Mouse (Mus musculus): ENCODE data around the gene Maml1. TPM values are rescaled to one million over a fixed set of nuclear protein-coding genes. Genes with fewer than 3 reads are reported as not detected.

Maml1 gene
- polyA plus RNA-seq (2012; rRNA removed) = 8.6 and 9.2 TPM in 2 replicates

DNA sequence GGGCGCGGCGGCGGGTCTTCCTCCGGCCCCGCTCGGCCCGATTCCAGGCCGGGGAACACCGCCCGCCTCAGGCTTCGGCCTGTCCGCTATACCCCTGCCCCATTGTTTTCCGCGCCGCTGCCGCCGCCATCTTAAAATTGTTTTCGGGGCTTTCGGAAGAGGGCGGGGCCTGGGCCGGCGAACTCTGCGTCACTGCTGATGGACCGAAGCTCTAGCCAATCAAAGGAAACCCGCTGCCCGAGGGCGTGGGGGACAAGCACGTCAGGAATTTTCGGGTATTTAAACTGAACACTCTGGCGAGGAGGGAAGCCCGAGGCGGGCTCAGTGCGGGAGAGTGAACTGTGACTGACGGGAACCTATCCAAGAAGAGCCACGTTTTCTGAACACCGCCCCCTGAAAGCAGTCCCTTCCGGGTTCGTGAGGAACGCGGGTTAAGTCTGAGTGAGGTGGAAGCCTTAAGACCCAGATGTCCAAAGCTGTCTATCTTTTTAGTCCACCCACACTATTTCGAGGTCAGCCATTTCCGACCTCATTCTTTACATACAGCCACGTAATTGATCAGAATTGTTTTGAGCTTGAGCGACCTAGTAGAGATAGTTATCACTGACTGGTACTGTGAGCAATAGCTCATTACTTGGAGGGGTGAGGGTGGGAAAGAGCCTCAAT, at the start of gene Maml1:
Maml1 (minus strand) TSS at position 122 of the 666 bp plus-strand sequence.
- Histone ChIP-seq H3K27ac (ENCODE audit: insufficient read depth, low read length) (peak within 1 kb of the TSS; percentile 89), H3K4me3 (replicated peaks; ENCODE audit: insufficient read depth, low read depth, low read length) (peak within 1 kb of the TSS; percentile 85), H3K4me1 (ENCODE audit: control insufficient read depth, insufficient read depth, low read length) (peaks cover 10% of the 10 kb centered on the region; the same call in 1 of the 2 replicates), H3K27me3 (ENCODE audit: control insufficient read depth, insufficient read depth, low read length) (no peaks in the 10 kb centered on the region)
- no peak for TF ChIP-seq CTCF (IDR thresholded peaks at IDR 0.05; ENCODE audit: borderline replicate concordance, insufficient read depth, low read depth, low read length)
- peak; percentile 80; the same call in 1 of the 2 replicates for TF ChIP-seq POLR2A (IDR thresholded peaks at IDR 0.05; ENCODE audit: borderline replicate concordance, insufficient read depth, low read length)
- DNase-seq = peak; percentile 98 to 99
- under 1% methylated on average over 45 of the region's 45 CpGs for WGBS

DNA sequence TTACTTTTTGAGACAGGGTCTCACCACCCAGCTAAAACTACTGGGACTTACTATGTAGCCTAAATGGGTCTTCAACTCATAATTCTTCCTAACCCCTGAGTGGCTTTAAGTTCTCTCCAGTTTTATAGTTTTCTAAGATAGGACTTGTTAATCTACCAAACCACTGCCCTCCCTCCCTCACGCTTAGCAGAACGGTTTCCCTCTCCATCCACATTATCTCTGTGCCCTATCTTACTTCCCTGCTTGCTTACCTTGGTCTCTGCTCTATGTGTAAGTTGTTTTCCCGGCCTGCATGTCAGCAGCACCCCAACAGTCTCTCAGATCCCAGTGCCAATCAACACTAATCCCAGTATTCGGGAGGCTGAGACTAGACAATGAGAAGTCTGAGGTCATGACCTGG, 44.8 kb upstream of the Maml1 start:
- Histone ChIP-seq H3K4me3 (replicated peaks; ENCODE audit: insufficient read depth, low read depth, low read length) (no peak overlapping the region), H3K27me3 (ENCODE audit: control insufficient read depth, insufficient read depth, low read length) (no peaks in the 10 kb centered on the region), H3K27ac (ENCODE audit: insufficient read depth, low read length) (no peak overlapping the region), H3K4me1 (ENCODE audit: control insufficient read depth, insufficient read depth, low read length) (no peaks in the 10 kb centered on the region)
- no peak for DNase-seq
- 71% methylated on average over 4 of the region's 4 CpGs for WGBS
- TF ChIP-seq POLR2A (IDR thresholded peaks at IDR 0.05; ENCODE audit: borderline replicate concordance, insufficient read depth, low read length) = no peak
- TF ChIP-seq CTCF (IDR thresholded peaks at IDR 0.05; ENCODE audit: borderline replicate concordance, insufficient read depth, low read depth, low read length) = no peak

GRCm38 (mm10) chr11:50336126-50336525, 44.0 kb upstream of the Maml1 start:
- H3K4me1 ChIP-seq (ENCODE audit: control insufficient read depth, insufficient read depth, low read length) = no peaks in the 10 kb centered on the region
- no peak for DNase-seq
- no peak overlapping the region for H3K4me3 ChIP-seq (replicated peaks; ENCODE audit: insufficient read depth, low read depth, low read length)
- H3K27me3 ChIP-seq (ENCODE audit: control insufficient read depth, insufficient read depth, low read length) = no peaks in the 10 kb centered on the region
- WGBS = 36% methylated on average over 1 of the region's 1 CpGs
- TF ChIP-seq CTCF (IDR thresholded peaks at IDR 0.05; ENCODE audit: borderline replicate concordance, insufficient read depth, low read depth, low read length) (no peak), POLR2A (IDR thresholded peaks at IDR 0.05; ENCODE audit: borderline replicate concordance, insufficient read depth, low read length) (no peak)
- no peak overlapping the region for H3K27ac ChIP-seq (ENCODE audit: insufficient read depth, low read length)

DNA sequence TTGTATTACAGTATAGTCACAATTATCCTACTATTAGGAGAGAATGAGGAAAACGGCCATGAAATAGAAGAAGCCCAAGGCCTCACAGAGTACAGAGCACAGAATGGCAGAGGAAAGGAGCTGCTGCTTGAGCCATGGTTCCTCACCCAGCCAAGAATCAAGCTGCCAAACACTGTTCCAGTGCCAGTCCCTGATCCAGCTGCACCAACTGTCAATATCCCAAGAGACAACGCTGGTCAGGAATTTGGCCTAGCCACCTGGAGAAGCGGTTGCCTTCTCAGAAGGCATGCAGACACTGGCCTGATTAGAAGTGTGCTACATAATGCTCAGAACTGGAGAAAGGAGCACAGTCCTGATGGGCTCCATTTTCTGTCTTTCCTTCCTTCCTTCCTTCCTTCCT, 41.1 kb upstream of the Maml1 start:
- Histone ChIP-seq H3K27ac (ENCODE audit: insufficient read depth, low read length) (no peak overlapping the region), H3K27me3 (ENCODE audit: control insufficient read depth, insufficient read depth, low read length) (no peaks in the 10 kb centered on the region), H3K4me3 (replicated peaks; ENCODE audit: insufficient read depth, low read depth, low read length) (no peak overlapping the region), H3K4me1 (ENCODE audit: control insufficient read depth, insufficient read depth, low read length) (no peaks in the 10 kb centered on the region)
- TF ChIP-seq CTCF (IDR thresholded peaks at IDR 0.05; ENCODE audit: borderline replicate concordance, insufficient read depth, low read depth, low read length) = no peak
- 31% methylated on average over 3 of the region's 3 CpGs for WGBS
- DNase-seq = no peak

DNA sequence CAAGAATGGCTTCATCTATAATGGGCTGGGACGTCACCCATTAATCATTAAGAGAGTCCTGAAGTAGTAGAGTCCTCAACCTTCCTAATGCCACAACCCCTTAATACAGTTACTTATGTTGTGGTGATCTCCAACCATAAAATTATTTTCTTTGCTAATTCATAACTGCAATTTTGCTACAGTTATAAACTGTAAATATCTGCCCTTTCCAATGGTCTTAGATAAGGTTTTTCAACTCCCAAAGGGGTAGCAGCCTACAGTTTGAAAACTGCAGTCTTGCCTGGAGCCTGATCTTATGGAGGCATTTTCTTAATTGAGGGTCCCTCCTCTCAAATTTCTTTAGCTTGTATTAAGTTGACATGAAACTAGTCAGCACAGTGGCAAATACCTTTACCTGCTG, 37.3 kb upstream of the Maml1 start:
- no peak overlapping the region for H3K27ac ChIP-seq (ENCODE audit: insufficient read depth, low read length)
- no peaks in the 10 kb centered on the region; the same call in 1 of the 2 replicates for H3K4me1 ChIP-seq (ENCODE audit: control insufficient read depth, insufficient read depth, low read length)
- TF ChIP-seq CTCF (IDR thresholded peaks at IDR 0.05; ENCODE audit: borderline replicate concordance, insufficient read depth, low read depth, low read length) (no peak), POLR2A (IDR thresholded peaks at IDR 0.05; ENCODE audit: borderline replicate concordance, insufficient read depth, low read length) (no peak)
- no peaks in the 10 kb centered on the region for H3K27me3 ChIP-seq (ENCODE audit: control insufficient read depth, insufficient read depth, low read length)
- DNase-seq = no peak
- WGBS = 100% methylated on average over 1 of the region's 1 CpGs
- H3K4me3 ChIP-seq (replicated peaks; ENCODE audit: insufficient read depth, low read depth, low read length) = no peak overlapping the region

DNA sequence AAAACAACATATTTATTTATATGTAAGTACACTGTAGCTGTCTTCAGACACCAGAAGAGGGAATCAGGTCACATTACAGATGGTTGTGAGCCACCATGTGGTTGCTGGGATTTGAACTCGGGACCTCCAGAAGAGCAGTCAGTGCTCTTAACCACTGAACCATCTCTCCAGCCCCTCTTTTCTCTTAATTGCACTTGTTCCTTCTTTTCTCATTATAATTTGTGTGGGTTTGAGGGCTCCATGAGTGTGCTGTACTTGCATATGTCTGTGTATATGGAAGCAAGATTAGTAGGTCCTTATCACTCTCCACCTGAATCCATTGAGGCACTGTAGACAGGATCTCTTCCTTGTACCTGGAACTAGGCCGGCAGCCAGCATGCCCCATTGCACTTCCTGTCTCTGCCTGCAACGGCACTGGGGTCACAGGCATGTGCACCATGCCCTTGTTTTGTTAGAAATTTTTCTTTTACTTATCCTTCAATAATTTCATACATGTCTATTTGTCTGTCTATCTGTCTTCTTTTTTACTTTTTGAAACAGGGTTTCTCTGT, 36.0 kb upstream of the Maml1 start:
- Histone ChIP-seq H3K27ac (ENCODE audit: insufficient read depth, low read length) (no peak overlapping the region), H3K4me1 (ENCODE audit: control insufficient read depth, insufficient read depth, low read length) (no peaks in the 10 kb centered on the region; the same call in 1 of the 2 replicates), H3K27me3 (ENCODE audit: control insufficient read depth, insufficient read depth, low read length) (no peaks in the 10 kb centered on the region), H3K4me3 (replicated peaks; ENCODE audit: insufficient read depth, low read depth, low read length) (no peak overlapping the region)
- DNase-seq = no peak
- TF ChIP-seq CTCF (IDR thresholded peaks at IDR 0.05; ENCODE audit: borderline replicate concordance, insufficient read depth, low read depth, low read length) (no peak), POLR2A (IDR thresholded peaks at IDR 0.05; ENCODE audit: borderline replicate concordance, insufficient read depth, low read length) (no peak)
- 87% methylated on average over 3 of the region's 3 CpGs for WGBS

DNA sequence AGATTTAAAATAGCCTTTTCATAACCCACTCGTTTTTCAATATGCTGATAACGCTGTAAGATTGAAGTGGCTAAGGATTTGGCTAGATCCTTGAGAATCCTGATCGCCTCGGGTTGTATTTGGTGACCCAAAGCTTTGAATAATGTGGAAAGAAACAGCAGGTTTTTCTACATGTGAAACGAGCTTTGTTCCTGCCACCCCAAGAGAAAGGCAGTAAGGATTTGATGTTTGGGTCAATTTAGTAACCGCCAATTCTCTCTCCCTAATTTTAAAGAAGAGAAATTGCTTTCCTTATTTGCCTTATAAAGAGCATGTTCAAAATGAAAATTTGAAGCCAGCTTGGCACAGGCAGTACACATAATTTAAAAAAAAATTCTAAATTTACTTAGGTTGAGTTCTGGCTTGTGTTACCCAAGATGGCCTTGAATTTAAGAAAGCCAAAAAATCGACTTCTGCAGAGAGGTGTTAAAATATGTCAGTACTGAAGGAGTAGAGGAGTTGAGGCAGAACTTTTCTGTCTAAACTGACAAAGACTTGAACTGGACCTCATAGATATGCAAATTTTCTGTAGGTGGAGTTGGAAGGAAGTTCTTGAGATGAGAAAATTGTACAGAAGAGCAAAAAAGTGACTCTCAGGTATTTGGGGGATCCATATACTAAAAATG, 34.3 kb upstream of the Maml1 start:
- TF ChIP-seq CTCF (IDR thresholded peaks at IDR 0.05; ENCODE audit: borderline replicate concordance, insufficient read depth, low read depth, low read length) = no peak
- TF ChIP-seq POLR2A (IDR thresholded peaks at IDR 0.05; ENCODE audit: borderline replicate concordance, insufficient read depth, low read length) = no peak
- peak overlapping the region; percentile 85 for H3K4me3 ChIP-seq (replicated peaks; ENCODE audit: insufficient read depth, low read depth, low read length)
- DNase-seq = no peak
- WGBS = 2% methylated on average over 7 of the region's 7 CpGs
- H3K27me3 ChIP-seq (ENCODE audit: control insufficient read depth, insufficient read depth, low read length) = no peaks in the 10 kb centered on the region
- peak overlapping the region; percentile 70; the same call in 1 of the 2 replicates for H3K27ac ChIP-seq (ENCODE audit: insufficient read depth, low read length)
- H3K4me1 ChIP-seq (ENCODE audit: control insufficient read depth, insufficient read depth, low read length) = no peaks in the 10 kb centered on the region; the same call in 1 of the 2 replicates

Measured in cerebellum, adult 2 months (tissue).